Mouse (Mus musculus) lung, postnatal 0 days (tissue): Measurements from ENCODE around the gene Zfp597. TPM values are rescaled to one million over a fixed set of nuclear protein-coding genes. Genes with fewer than 3 reads are reported as not detected.
"Not testable (repeated sequence)": the region's sequence is repeated elsewhere in the genome, so short reads cannot be mapped to it uniquely, and the experiment has no call there.

Experiments used
- ATAC-seq: fragments of 200-750 bp; cut with Nextera tagmentation; 2 replicates; pipeline ENCODE4 v1.8.0; 2017; ENCODE audit warnings: moderate library complexity
- DNase-seq: peaks from one replicate; pipeline ENCODE4 v3.0.0-alpha.2; 2016; ENCODE audit warnings: low spot score
- H3K27ac ChIP-seq: fragments of 300-500 bp; sonication (generic); 2 replicates; pipeline ENCODE4 v1.5.1; 2014; ENCODE audit warnings: antibody characterized with exemption, mild to moderate bottlenecking, low read length, mixed read lengths
- H3K27me3 ChIP-seq: fragments of 300-500 bp; sonication (generic); replicated peaks from 2 replicates; pipeline ENCODE4 v1.6.1; 2014; ENCODE audit warnings: low read length, mixed read lengths; ENCODE audit not compliant: insufficient read depth
- H3K36me3 ChIP-seq: fragments of 300-500 bp; sonication (generic); 2 replicates; pipeline ENCODE4 v1.6.1; 2014; ENCODE audit warnings: low read length, mixed read lengths; ENCODE audit not compliant: insufficient read depth
- H3K4me1 ChIP-seq: fragments of 300-500 bp; sonication (generic); 2 replicates; pipeline ENCODE4 v1.6.1; 2014; ENCODE audit warnings: antibody characterized with exemption, low read depth, low read length, mixed read lengths; ENCODE audit not compliant: insufficient read depth
- H3K4me2 ChIP-seq: fragments of 300-500 bp; sonication (generic); replicated peaks from 2 replicates; pipeline ENCODE4 v1.6.1; 2014; ENCODE audit warnings: low read depth, mild to moderate bottlenecking, low read length, moderate library complexity, mixed read lengths
- H3K4me3 ChIP-seq: fragments of 300-500 bp; sonication (generic); 2 replicates; pipeline ENCODE4 v1.5.1; 2014; ENCODE audit warnings: low read depth, low read length
- H3K9ac ChIP-seq: fragments of 300-500 bp; sonication (generic); replicated peaks from 2 replicates; pipeline ENCODE4 v1.6.1; 2014; ENCODE audit warnings: low read depth, mild to moderate bottlenecking
- H3K9me3 ChIP-seq: fragments of 300-500 bp; sonication (generic); 2 replicates; pipeline ENCODE4 v1.6.1; 2016; ENCODE audit warnings: low read length, mixed read lengths
- CTCF ChIP-seq: IDR thresholded peaks from 2 replicates; pipeline ENCODE4 v1.5.1; 2016; ENCODE audit warnings: antibody characterized with exemption, mild to moderate bottlenecking
- EP300 ChIP-seq: IDR thresholded peaks from 2 replicates; pipeline ENCODE4 v1.6.1; 2016; ENCODE audit warnings: antibody characterized with exemption, mild to moderate bottlenecking, control low read depth
- WGBS: fragments of 180-500 bp; shearing (Covaris S2); extraction: QIAGEN DNeasy Blood & Tissue Kit; methylation state at CpG from one replicate; pipeline ENCODE4 v1.1.7; 2014; 5-methylcytosine and 5-hydroxymethylcytosine counted together
- polyA plus RNA-seq: library from polyadenylated mRNA; unstranded; fragments of >200 nt; fragmentation: Nextera tagmentation; extraction: Ambion mirVana; gene quantifications from 2 replicates; pipeline ENCODE4 v1.2.1, GENCODE M21; 2015

The Zfp597 gene
- polyA plus RNA-seq, 1 experiment from 2014 or later = 4.6 TPM

DNA sequence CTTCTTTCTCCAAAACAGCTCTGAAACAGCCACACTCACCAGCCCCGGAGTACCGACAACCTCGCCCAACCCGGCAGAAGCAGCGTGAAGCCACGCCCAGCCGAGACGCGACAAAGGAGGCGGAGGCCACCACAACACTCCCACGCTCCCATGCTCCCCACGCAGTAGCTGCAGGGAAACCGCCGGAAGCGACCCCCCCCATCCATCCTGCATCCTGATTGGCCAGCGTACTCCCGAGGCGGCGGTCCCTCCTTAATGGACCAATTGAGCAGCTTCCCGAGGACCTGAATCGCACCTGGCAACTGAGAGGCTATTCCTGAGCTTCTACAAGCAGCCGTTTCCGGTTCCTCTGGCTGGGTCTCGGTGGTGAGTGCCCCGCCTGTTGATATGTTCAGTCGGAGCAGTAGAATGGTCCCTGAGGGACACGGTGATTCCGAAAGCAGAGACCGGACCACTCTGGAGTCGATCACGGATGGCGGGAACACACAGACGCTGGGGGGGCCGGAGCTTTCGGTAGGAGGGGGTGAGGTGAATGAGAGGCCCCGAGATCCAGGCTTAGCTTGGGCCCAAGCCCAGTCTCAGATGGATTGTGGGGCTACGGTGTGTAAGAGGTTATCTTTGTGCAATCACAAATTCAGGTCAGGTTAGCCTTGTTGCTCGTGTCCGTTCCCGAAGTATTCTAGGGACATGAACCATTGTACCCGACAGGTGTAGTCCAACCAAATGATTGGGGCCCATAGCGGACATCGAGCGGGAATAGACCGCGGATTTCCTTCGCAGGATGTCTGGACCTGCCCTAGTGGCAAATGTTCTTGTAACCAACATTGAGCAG, 11.9 kb downstream of the Zfp597 start, which contains the start of gene Naa60:
Gene Naa60 (plus strand): TSS at position 160 of the 832 bp plus-strand sequence.
- peak; percentile 98 for DNase-seq

DNA sequence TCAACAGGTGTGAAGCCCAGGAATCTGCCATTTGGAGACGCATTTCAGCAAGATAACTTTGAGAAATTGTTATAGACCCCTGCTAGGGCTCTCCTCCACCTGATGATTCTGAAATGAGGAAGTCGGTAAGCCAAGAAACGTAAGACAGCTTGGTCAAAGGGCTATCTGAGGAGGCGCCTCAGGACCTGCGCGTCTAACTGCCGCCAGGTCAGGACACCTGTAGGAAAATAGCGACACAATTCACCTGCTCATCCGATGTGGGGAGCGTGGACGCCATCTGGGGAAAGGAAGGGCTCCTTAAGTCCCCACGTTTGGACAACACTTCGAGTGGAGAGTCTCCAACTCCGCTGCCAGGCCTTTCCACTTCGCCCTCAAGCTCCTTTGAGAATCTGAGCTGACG, 12.5 kb downstream of the Zfp597 start:
- H3K4me3 ChIP-seq = peak overlapping the region; percentile 63
- peak overlapping the region; percentile 86 for H3K4me2 ChIP-seq
- ATAC-seq = peak; percentile 4
- H3K27me3 ChIP-seq = no peaks in the 10 kb centered on the region
- no peaks in the 10 kb centered on the region for H3K9me3 ChIP-seq
- peaks cover 10% of the 10 kb centered on the region; the same call in 1 of the 2 replicates for H3K4me1 ChIP-seq
- peak overlapping the region; percentile 60 for H3K9ac ChIP-seq
- 0 out of 2 replicates have a peak, but pooled peaks cover 4% of the 10 kb centered on the region for H3K36me3 ChIP-seq
- H3K27ac ChIP-seq = peak overlapping the region; percentile 66
- DNase-seq = no peak
- WGBS = 1% methylated on average over 16 of the region's 16 CpGs
- TF ChIP-seq EP300 = no peak

More for the DNA sequence above, 11.9 kb downstream of the Zfp597 start, which contains the start of gene Naa60:
- peak within 1 kb of the TSS; percentile 63 for H3K4me3 ChIP-seq
- H3K4me1 ChIP-seq = peaks cover 10% of the 10 kb centered on the region; the same call in 1 of the 2 replicates
- peak within 1 kb of the TSS; percentile 86 for H3K4me2 ChIP-seq
- no peak for TF ChIP-seq CTCF
- TF ChIP-seq EP300 = peak; percentile 44; the same call in 1 of the 2 replicates
- H3K27me3 ChIP-seq = no peaks in the 10 kb centered on the region
- peak within 1 kb of the TSS; percentile 60 for H3K9ac ChIP-seq
- H3K9me3 ChIP-seq = no peaks in the 10 kb centered on the region
- WGBS = 5% methylated on average over 47 of the region's 47 CpGs
- peak within 1 kb of the TSS; percentile 66 for H3K27ac ChIP-seq
- 0 out of 2 replicates have a peak, but pooled peaks cover 4% of the 10 kb centered on the region for H3K36me3 ChIP-seq
- peak; percentile 100 for ATAC-seq

DNA sequence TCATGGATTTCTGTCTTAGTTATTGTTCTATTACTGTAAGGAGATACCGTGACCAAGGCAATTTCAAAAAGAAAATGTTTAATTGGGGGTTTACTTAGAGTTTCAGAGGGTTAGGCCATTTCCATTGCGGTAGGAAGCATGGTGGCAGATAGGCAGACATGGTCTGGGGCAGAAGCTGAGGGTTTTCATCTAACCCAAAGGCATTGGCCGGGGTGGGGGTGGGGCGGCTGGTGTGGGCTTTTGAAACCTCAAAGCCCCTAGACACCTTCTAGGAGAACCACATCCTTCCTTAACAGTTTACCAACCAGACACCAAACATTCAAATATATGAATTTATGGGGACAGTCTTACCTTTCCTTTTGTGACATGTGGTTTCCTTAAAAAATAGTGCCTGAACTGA, 25.1 kb downstream of the Zfp597 start:
- no peaks in the 10 kb centered on the region for H3K36me3 ChIP-seq
- no peaks in the 10 kb centered on the region for H3K27me3 ChIP-seq
- no peak overlapping the region for H3K9ac ChIP-seq
- no peaks in the 10 kb centered on the region for H3K4me1 ChIP-seq
- DNase-seq (no peak), ATAC-seq (no peak)
- H3K9me3 ChIP-seq = no peaks in the 10 kb centered on the region
- no peak for TF ChIP-seq EP300
- no peak for TF ChIP-seq CTCF
- H3K4me2 ChIP-seq = no peak overlapping the region
- WGBS = 85% methylated on average over 4 of the region's 4 CpGs
- no peak overlapping the region for H3K4me3 ChIP-seq
- H3K27ac ChIP-seq = no peak overlapping the region

DNA sequence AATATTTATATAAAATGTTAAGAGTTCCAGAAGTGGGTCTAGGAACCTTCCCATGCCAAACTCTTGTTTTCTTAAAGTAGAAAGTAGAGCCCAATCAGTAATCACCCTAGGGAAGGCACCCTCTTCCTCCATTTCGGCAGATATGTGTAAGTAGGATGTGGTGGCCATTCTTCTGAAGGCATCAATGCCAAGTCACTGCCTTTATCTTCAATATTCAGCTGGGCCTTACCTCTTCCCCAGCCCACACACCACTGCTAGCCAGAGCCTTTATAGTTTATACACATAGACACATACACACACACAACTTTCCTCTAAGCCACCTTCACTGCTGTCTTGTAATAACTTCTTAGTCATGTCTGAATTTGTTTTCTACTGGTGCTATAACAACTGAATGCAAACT, 28.6 kb downstream of the Zfp597 start:
- no peaks in the 10 kb centered on the region for H3K27me3 ChIP-seq
- H3K36me3 ChIP-seq = no peaks in the 10 kb centered on the region
- H3K27ac ChIP-seq = no peak overlapping the region
- DNase-seq (no peak), ATAC-seq (no peak)
- H3K9ac ChIP-seq = no peak overlapping the region
- H3K4me3 ChIP-seq = no peak overlapping the region
- no peak overlapping the region for H3K4me2 ChIP-seq
- no peak for TF ChIP-seq EP300
- no peak for TF ChIP-seq CTCF
- no peaks in the 10 kb centered on the region for H3K9me3 ChIP-seq
- H3K4me1 ChIP-seq = no peaks in the 10 kb centered on the region
- WGBS = 79% methylated on average over 1 of the region's 1 CpGs

DNA sequence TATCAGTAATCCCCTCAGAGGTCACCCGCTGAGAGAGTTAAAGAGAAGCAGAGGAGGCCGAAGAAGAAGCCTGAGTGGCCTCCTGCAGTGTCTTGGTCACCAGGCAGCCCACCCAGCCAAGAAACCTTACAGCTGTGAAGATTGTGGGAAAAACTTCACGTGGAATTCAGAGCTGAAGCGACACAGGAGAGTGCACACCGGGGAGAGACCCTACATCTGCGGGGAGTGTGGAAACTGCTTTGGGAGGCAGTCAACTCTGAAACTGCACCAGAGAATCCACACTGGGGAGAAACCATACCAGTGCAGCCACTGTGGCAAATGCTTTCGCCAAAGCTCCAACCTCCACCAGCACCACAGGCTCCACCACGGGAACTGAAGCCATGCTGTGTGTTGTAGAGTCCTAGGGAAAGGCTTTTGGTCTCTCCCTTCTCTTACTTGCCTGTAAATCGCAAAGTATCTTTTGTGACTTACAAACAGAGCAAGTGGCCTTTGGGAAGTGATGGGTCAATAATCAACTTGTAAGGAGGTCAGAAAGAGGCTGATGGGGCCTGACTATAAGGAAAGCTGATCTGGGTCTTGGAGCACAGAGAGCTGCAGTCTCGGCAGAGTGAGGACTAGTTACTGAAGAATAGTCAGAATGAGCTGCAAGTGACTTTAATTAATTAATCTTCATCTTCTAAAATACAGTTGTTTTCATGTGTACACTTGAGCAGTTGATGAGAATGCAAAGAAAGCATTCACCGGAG, 29.8 kb downstream of the Zfp597 start:
- Histone ChIP-seq H3K4me2 (no peak overlapping the region), H3K36me3 (no peaks in the 10 kb centered on the region), H3K9ac (no peak overlapping the region), H3K27ac (no peak overlapping the region), H3K4me1 (no peaks in the 10 kb centered on the region), H3K27me3 (no peaks in the 10 kb centered on the region), H3K4me3 (no peak overlapping the region), H3K9me3 (no peaks in the 10 kb centered on the region)
- 66% methylated on average over 11 of the region's 11 CpGs for WGBS
- DNase-seq (no peak), ATAC-seq (no peak)
- TF ChIP-seq EP300 (no peak), CTCF (no peak)

DNA sequence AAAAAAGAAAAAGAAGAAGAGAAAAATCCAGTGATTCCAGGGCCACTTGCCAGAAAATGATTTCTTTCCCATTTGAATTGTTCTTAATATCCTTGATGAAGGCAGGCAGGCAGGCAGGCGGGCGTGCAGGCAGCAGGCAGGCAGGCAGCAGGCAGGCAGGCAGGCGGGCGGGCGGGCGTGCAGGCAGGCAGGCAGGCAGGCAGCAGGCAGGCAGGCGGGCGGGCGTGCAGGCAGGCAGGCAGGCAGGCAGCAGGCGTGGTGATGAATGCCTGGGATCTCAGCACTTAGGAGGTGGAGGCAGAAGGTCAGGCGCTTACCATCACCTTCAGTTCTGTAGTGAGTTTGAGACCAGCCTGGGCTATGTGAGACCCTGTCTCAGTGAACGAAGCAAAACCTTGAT, 31.8 kb downstream of the Zfp597 start:
- TF ChIP-seq CTCF = no peak
- no peak for TF ChIP-seq EP300
- peaks cover 4% of the 10 kb centered on the region; the same call in 1 of the 2 replicates for H3K4me1 ChIP-seq
- WGBS = 37% methylated on average over 10 of the region's 12 CpGs
- H3K36me3 ChIP-seq = no peaks in the 10 kb centered on the region
- no peak for DNase-seq
- no peak overlapping the region for H3K27ac ChIP-seq
- ATAC-seq = no peak
- no peaks in the 10 kb centered on the region for H3K27me3 ChIP-seq
- H3K9me3 ChIP-seq = no peaks in the 10 kb centered on the region
- H3K4me3 ChIP-seq = no peak overlapping the region
- no peak overlapping the region for H3K9ac ChIP-seq
- H3K4me2 ChIP-seq = no peak overlapping the region

DNA sequence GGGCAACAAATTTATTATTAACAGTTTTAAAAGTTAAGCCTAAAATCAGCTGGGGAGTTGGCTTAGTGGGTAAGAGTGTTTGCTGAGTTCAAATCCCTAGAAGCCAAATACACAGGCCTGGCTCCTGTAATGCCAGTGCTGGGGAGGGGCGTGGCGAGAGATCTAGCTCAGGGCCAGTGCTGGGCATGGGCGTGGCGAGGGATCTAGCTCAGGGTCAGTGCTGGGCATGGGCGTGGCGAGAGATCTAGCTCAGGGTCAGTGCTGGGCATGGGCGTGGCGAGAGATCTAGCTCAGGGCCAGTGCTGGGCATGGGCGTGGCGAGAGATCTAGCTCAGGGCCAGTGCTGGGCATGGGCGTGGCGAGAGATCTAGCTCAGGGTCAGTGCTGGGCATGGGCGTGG, 33.1 kb downstream of the Zfp597 start:
- WGBS = 88% methylated on average over 8 of the region's 13 CpGs
- H3K4me1 ChIP-seq, H3K27ac ChIP-seq, H3K4me2 ChIP-seq, H3K4me3 ChIP-seq, H3K9me3 ChIP-seq, H3K9ac ChIP-seq, DNase-seq, H3K36me3 ChIP-seq, ATAC-seq, H3K27me3 ChIP-seq: not testable (repeated sequence)
